Mouse (Mus musculus) forebrain, embryonic 11.5 days (tissue): ENCODE results near the gene Mrps31. TPM values are rescaled to one million over a fixed set of nuclear protein-coding genes. Genes with fewer than 3 reads are reported as not detected.

Experiments used
- ATAC-seq: fragments of 200-750 bp; cut with Nextera tagmentation; replicated peaks from 2 replicates; pipeline ENCODE4 v1.8.0; 2017; ENCODE audit warnings: moderate TSS enrichment; ENCODE audit not compliant: low FRiP score
- DNase-seq: peaks from one replicate; pipeline ENCODE4 v3.0.0-alpha.2; 2017; ENCODE audit warnings: low spot score
- H3K27ac ChIP-seq: fragments of 300-500 bp; sonication (generic); 2 replicates; pipeline ENCODE4 v1.5.1; 2014; ENCODE audit warnings: low read depth, low read length
- H3K27me3 ChIP-seq: fragments of 300-500 bp; sonication (generic); 2 replicates; pipeline ENCODE4 v1.6.1; 2014; ENCODE audit warnings: mild to moderate bottlenecking, low read length, mixed read lengths; ENCODE audit not compliant: control insufficient read depth, insufficient read depth
- H3K36me3 ChIP-seq: fragments of 300-500 bp; sonication (generic); 2 replicates; pipeline ENCODE4 v1.6.1; 2014; ENCODE audit warnings: mild to moderate bottlenecking, low read length, moderate library complexity, mixed read lengths; ENCODE audit not compliant: control insufficient read depth, insufficient read depth
- H3K4me1 ChIP-seq: fragments of 300-500 bp; sonication (generic); replicated peaks from 2 replicates; pipeline ENCODE4 v1.6.1; 2014; ENCODE audit warnings: low read length, mixed read lengths; ENCODE audit not compliant: control insufficient read depth, insufficient read depth
- H3K4me2 ChIP-seq: fragments of 300-500 bp; sonication (generic); 2 replicates; pipeline ENCODE4 v1.6.1; 2014; ENCODE audit warnings: low read depth, mild to moderate bottlenecking, low read length, moderate library complexity, mixed read lengths; ENCODE audit not compliant: severe bottlenecking
- H3K4me3 ChIP-seq: fragments of 300-500 bp; sonication (generic); 2 replicates; pipeline ENCODE4 v1.5.1; 2014; ENCODE audit warnings: low read depth, low read length
- H3K9ac ChIP-seq: fragments of 300-500 bp; sonication (generic); 2 replicates; pipeline ENCODE4 v1.6.1; 2014; ENCODE audit warnings: low read length
- H3K9me3 ChIP-seq: fragments of 300-500 bp; sonication (generic); 2 replicates; pipeline ENCODE4 v1.6.1; 2016; ENCODE audit warnings: low read length, mixed read lengths; ENCODE audit not compliant: control insufficient read depth
- WGBS: fragments of 180-500 bp; shearing (Covaris S2); extraction: QIAGEN DNeasy Blood & Tissue Kit; methylation state at CpG from one replicate; pipeline ENCODE4 v1.1.7; 2014; 5-methylcytosine and 5-hydroxymethylcytosine counted together
- polyA plus RNA-seq: library from polyadenylated mRNA; unstranded; fragments of >200 nt; fragmentation: Nextera tagmentation; extraction: Ambion mirVana; gene quantifications from 2 replicates; pipeline ENCODE4 v1.2.1, GENCODE M21; 2014

Gene Mrps31
- polyA plus RNA-seq, 1 experiment from 2014 or later = 43.6 TPM

DNA sequence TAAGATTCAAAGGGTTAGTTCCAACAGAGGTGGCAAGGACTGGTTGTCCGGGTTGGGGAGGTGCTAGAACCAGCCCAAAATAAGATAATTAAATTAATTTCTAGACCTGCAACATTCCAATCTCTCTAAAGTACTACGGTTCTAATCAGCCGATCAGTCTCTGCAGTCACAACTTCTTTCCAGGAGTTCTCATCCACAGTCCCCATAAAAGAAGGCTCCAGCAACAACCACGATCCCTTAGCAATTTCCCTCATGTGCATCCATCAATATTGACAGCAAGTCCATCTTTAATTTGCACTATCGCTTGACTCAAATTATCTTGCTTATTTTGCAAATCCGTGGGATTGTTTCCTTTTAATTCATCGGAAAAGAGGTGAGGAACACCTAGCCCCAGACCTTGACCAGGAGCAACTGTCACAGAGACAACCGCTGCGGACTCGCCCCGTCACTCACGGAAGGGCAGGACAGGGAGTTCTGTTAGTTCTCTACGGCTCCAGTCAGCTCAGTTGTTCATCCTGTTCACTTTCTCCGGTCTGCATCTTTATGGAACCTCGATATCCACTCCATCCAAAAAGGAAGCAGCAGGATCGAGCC, 376 bp upstream of the Mrps31 start:
- 0 out of 2 replicates have a peak, but pooled peaks have one; percentile 30 for ATAC-seq
- WGBS = 20% methylated on average over 16 of the region's 16 CpGs
- Histone ChIP-seq H3K9ac (peak overlapping the region; percentile 89), H3K4me3 (peak overlapping the region; percentile 80), H3K27ac (no peak overlapping the region), H3K4me1 (no peaks in the 10 kb centered on the region; the same call in 1 of the 2 replicates), H3K27me3 (no peaks in the 10 kb centered on the region), H3K9me3 (no peaks in the 10 kb centered on the region), H3K36me3 (no peaks in the 10 kb centered on the region), H3K4me2 (peak overlapping the region; percentile 67)
- no peak for DNase-seq

- Histone ChIP-seq H3K4me1 (no peaks in the 10 kb centered on the region; the same call in 1 of the 2 replicates), H3K36me3 (no peaks in the 10 kb centered on the region; the same call in 1 of the 2 replicates), H3K9me3 (no peaks in the 10 kb centered on the region), H3K4me3 (peak overlapping the region; percentile 80), H3K27ac (no peak overlapping the region), H3K27me3 (no peaks in the 10 kb centered on the region), H3K4me2 (peak overlapping the region; percentile 67), H3K9ac (peak overlapping the region; percentile 89)
- DNase-seq (no peak), ATAC-seq (no peak)
- WGBS = 25% methylated on average over 8 of the region's 8 CpGs
Measured at GRCm38 (mm10) chr8:22411971-22412370, 810 bp downstream of the Mrps31 start.

Other genes with a start within 250 kb of the Mrps31 start
- 7.7 and 8.0 TPM in 2 replicates for gene Nek3, start 244.9 kb upstream of the Mrps31 start, polyA plus RNA-seq
- gene Ckap2, start 225.5 kb upstream of the Mrps31 start, polyA plus RNA-seq = 76.9 and 82.7 TPM in 2 replicates
- gene Vps36, start 218.6 kb upstream of the Mrps31 start, polyA plus RNA-seq = 45.5 and 45.9 TPM in 2 replicates
- 8.3 and 10.1 TPM in 2 replicates for gene Thsd1, start 184.0 kb upstream of the Mrps31 start, polyA plus RNA-seq
- gene Tpte, start 127.9 kb upstream of the Mrps31 start, polyA plus RNA-seq = not detected in 2 replicates
- gene Slc25a15, start 12.8 kb upstream of the Mrps31 start, polyA plus RNA-seq = 17.4 and 18.2 TPM in 2 replicates